Mouse (Mus musculus) macrophage (primary cell): ENCODE data around the gene Oit3. TPM values are rescaled to one million over a fixed set of nuclear protein-coding genes. Genes with fewer than 3 reads are reported as not detected.

Source experiments
- H3K27ac ChIP-seq: fragments of 350-480 bp; formaldehyde crosslinking; 2 replicates; pipeline ENCODE4 v1.9.0; 2021
- H3K36me3 ChIP-seq: fragments of 350-480 bp; formaldehyde crosslinking; 2 replicates; pipeline ENCODE4 v1.9.0; 2021; ENCODE audit errors: inconsistent target
- H3K4me3 ChIP-seq: fragments of 350-480 bp; formaldehyde crosslinking; 2 replicates; pipeline ENCODE4 v1.9.0; 2021; ENCODE audit errors: inconsistent target
- H3K79me2 ChIP-seq: fragments of 350-480 bp; formaldehyde crosslinking; 2 replicates; pipeline ENCODE4 v1.9.0; 2021; ENCODE audit errors: inconsistent target
- WGBS: methylation state at CpG from one replicate; pipeline ENCODE4 v1.1.7; 2026; ENCODE audit warnings: inconsistent platforms; ENCODE audit not compliant: missing documents; 5-methylcytosine and 5-hydroxymethylcytosine counted together
- polyA plus RNA-seq: library from polyadenylated mRNA; stranded (reverse); fragments of 250-400 nt; gene quantifications from 3 replicates; pipeline ENCODE4 v1.2.4, GENCODE M21; 2018; ENCODE audit warnings: inconsistent platforms

Oit3 gene
- polyA plus RNA-seq, 1 experiment from 2014 or later: 4.0 TPM

- Histone ChIP-seq H3K27ac (no peak overlapping the region), H3K36me3 (no peaks in the 10 kb centered on the region), H3K4me3 (no peak overlapping the region), H3K79me2 (no peaks in the 10 kb centered on the region)
- WGBS: 64% methylated on average over 8 of the region's 8 CpGs
Measured at GRCm38 (mm10) chr10:59444635-59445034, 3.1 kb upstream of the Oit3 start.

- Histone ChIP-seq H3K36me3 (no peaks in the 10 kb centered on the region), H3K79me2 (no peaks in the 10 kb centered on the region), H3K27ac (no peak overlapping the region), H3K4me3 (no peak overlapping the region)
- WGBS: 26% methylated on average over 3 of the region's 3 CpGs
Measured at GRCm38 (mm10) chr10:59444106-59444505, 2.5 kb upstream of the Oit3 start.

DNA sequence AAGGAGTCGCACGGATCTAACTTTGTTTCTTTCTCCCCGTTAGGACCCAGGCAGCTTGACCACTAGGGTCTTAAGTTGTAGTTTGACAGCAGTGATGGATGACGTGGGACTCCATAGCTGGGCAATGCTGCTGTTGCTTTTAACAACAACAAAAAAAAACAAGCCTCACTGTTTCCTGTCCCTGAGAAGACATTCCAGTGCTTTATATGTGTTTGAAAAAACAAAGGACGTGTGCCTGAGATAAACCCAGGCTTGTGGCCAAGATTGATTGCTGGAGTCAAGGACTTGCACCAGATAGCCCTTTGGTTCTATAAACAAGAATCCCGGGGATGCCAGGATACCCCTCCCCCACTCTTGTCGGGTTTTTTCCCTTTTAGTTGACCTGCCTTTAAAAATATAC lies 1.6 kb upstream of the Oit3 start:
- H3K27ac ChIP-seq: no peak overlapping the region
- H3K79me2 ChIP-seq: no peaks in the 10 kb centered on the region
- no peaks in the 10 kb centered on the region for H3K36me3 ChIP-seq
- 30% methylated on average over 7 of the region's 7 CpGs for WGBS
- no peak overlapping the region for H3K4me3 ChIP-seq

GRCm38 (mm10) chr10:59440177-59440576 lies 1.4 kb downstream of the Oit3 start:
- Histone ChIP-seq H3K79me2 (no peaks in the 10 kb centered on the region), H3K4me3 (no peak overlapping the region), H3K36me3 (no peaks in the 10 kb centered on the region), H3K27ac (no peak overlapping the region)
- WGBS: 88% methylated on average over 6 of the region's 6 CpGs

GRCm38 (mm10) chr10:59439508-59439931 lies 2.1 kb downstream of the Oit3 start:
- 67% methylated on average over 5 of the region's 5 CpGs for WGBS
- Histone ChIP-seq H3K27ac (no peak overlapping the region), H3K4me3 (no peak overlapping the region), H3K79me2 (no peaks in the 10 kb centered on the region), H3K36me3 (no peaks in the 10 kb centered on the region)

- H3K27ac ChIP-seq: no peak overlapping the region
- H3K4me3 ChIP-seq: no peak overlapping the region
- no peaks in the 10 kb centered on the region for H3K79me2 ChIP-seq
- no peaks in the 10 kb centered on the region for H3K36me3 ChIP-seq
- WGBS: 93% methylated on average over 12 of the region's 12 CpGs
Measured at GRCm38 (mm10) chr10:59438651-59439050, 2.9 kb downstream of the Oit3 start.

DNA sequence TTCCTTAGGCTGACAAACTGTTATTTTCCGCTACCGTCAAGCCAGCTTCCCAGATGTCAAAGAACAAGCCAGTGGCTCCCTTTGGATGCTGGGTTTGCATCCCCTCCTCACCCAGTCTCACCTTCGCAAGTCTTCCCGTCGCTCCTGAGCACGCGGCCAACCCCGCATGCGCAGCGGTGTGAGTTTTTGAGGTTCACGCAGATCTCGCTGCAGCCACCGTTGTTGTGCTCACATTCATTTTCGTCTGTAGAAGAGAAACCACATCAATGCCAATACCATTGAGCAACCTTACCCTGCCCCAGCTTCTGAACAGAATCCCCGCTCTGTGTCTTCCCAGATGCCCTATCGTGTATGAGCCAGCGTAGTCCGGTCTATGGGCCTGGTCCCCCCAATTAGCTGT lies 5.8 kb downstream of the Oit3 start:
- WGBS: 95% methylated on average over 18 of the region's 18 CpGs
- Histone ChIP-seq H3K27ac (no peak overlapping the region), H3K79me2 (no peaks in the 10 kb centered on the region), H3K4me3 (no peak overlapping the region), H3K36me3 (no peaks in the 10 kb centered on the region)

- H3K79me2 ChIP-seq: no peaks in the 10 kb centered on the region
- 0% methylated on average over 6 of the region's 6 CpGs for WGBS
- peak overlapping the region; percentile 64 for H3K27ac ChIP-seq
- no peak overlapping the region; the same call in 1 of the 2 replicates for H3K4me3 ChIP-seq
- no peaks in the 10 kb centered on the region for H3K36me3 ChIP-seq
Measured at GRCm38 (mm10) chr10:59430701-59431218, 10.8 kb downstream of the Oit3 start.

- H3K4me3 ChIP-seq: no peak overlapping the region
- 84% methylated on average over 16 of the region's 16 CpGs for WGBS
- no peaks in the 10 kb centered on the region for H3K79me2 ChIP-seq
- no peaks in the 10 kb centered on the region for H3K36me3 ChIP-seq
- no peak overlapping the region for H3K27ac ChIP-seq
Measured at GRCm38 (mm10) chr10:59429448-59430135, 12.0 kb downstream of the Oit3 start.

DNA sequence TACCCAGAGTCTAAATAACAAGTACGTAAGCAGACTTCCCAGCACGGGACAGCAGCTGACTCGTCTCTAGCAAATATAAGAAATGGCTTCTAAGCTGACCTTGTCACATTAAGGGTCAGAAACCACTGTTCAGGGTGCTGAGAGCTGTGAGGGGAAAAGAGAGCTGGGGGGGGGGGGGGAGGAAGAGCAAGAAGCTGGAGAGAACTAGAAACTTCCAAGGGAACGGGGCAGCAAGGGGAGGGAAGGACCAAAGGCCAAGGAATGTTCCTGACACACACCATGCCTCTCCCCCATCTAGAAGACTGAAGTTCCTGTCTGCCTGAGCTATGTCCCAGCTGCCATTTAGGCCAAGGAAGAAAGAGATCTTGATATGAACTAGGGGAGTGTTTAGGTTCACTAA lies 15.2 kb downstream of the Oit3 start:
- Histone ChIP-seq H3K4me3 (no peak overlapping the region), H3K27ac (no peak overlapping the region), H3K36me3 (no peaks in the 10 kb centered on the region), H3K79me2 (no peaks in the 10 kb centered on the region)
- 100% methylated on average over 4 of the region's 4 CpGs for WGBS

- H3K4me3 ChIP-seq: no peak overlapping the region
- 63% methylated on average over 7 of the region's 7 CpGs for WGBS
- H3K79me2 ChIP-seq: no peaks in the 10 kb centered on the region
- no peak overlapping the region for H3K27ac ChIP-seq
- no peaks in the 10 kb centered on the region for H3K36me3 ChIP-seq
Measured at GRCm38 (mm10) chr10:59425369-59425768, 16.2 kb downstream of the Oit3 start.

GRCm38 (mm10) chr10:59424453-59424852 lies 17.1 kb downstream of the Oit3 start:
- Histone ChIP-seq H3K4me3 (no peak overlapping the region), H3K27ac (no peak overlapping the region), H3K36me3 (no peaks in the 10 kb centered on the region), H3K79me2 (no peaks in the 10 kb centered on the region)
- 93% methylated on average over 3 of the region's 3 CpGs for WGBS

GRCm38 (mm10) chr10:59419516-59419915 lies 22.1 kb downstream of the Oit3 start:
- H3K27ac ChIP-seq: no peak overlapping the region
- no peaks in the 10 kb centered on the region for H3K36me3 ChIP-seq
- H3K79me2 ChIP-seq: no peaks in the 10 kb centered on the region
- 64% methylated on average over 4 of the region's 4 CpGs for WGBS
- H3K4me3 ChIP-seq: no peak overlapping the region

- H3K27ac ChIP-seq: no peak overlapping the region
- H3K36me3 ChIP-seq: no peaks in the 10 kb centered on the region
- no peak overlapping the region for H3K4me3 ChIP-seq
- 85% methylated on average over 3 of the region's 3 CpGs for WGBS
- H3K79me2 ChIP-seq: no peaks in the 10 kb centered on the region
Measured at GRCm38 (mm10) chr10:59416623-59417022, 25.0 kb downstream of the Oit3 start.

- Histone ChIP-seq H3K36me3 (no peaks in the 10 kb centered on the region), H3K27ac (no peak overlapping the region), H3K79me2 (no peaks in the 10 kb centered on the region), H3K4me3 (no peak overlapping the region)
- WGBS: 90% methylated on average over 3 of the region's 4 CpGs
Measured at GRCm38 (mm10) chr10:59413711-59414110, 27.9 kb downstream of the Oit3 start.

DNA sequence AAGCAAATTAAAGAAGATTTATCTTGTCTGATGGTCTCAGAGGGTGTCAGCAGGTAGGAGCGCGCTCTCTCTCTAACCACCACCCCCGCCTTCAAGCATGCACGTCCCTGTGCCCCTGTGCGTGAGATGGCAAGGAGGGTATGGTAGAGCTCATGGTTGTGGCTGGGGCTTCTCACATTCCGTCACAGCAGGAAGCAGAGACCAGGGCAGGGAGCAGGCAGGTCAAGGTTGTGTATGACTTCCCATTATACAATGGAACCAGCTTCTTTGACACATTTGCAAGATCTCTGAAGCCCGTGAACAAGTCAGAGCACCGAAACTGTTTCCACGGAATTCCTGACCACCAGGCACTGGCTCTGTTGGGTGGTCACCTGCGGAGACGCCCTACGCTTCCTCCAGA lies 31.3 kb downstream of the Oit3 start:
- Histone ChIP-seq H3K36me3 (no peaks in the 10 kb centered on the region), H3K79me2 (no peaks in the 10 kb centered on the region), H3K27ac (no peak overlapping the region), H3K4me3 (no peak overlapping the region)
- WGBS: 79% methylated on average over 12 of the region's 12 CpGs
